Mouse (Mus musculus) thymus, adult 2 months (tissue): ENCODE measurements at regions not wholly inside any gene's neighbourhood (a gene's known extent, or its start where the extent isn't known, plus 50 kb on each side); places are given as distances from the start of the nearest gene placed in this dataset.

Experiments
- DNase-seq: peaks from one replicate; pipeline ENCODE4 v3.0.0; 2021
- H3K27ac ChIP-seq: fragments of 200-500 bp; 2 replicates; pipeline ENCODE4 v1.5.1; 2012; ENCODE audit warnings: low read length, control low read depth; ENCODE audit not compliant: control insufficient read depth, insufficient read depth
- H3K27me3 ChIP-seq: fragments of 200-500 bp; 2 replicates; pipeline ENCODE4 v1.6.1; 2012; ENCODE audit warnings: mild to moderate bottlenecking, low read length, moderate library complexity, mixed read lengths; ENCODE audit not compliant: control insufficient read depth, insufficient read depth
- H3K36me3 ChIP-seq: fragments of 200-500 bp; 2 replicates; pipeline ENCODE4 v1.6.1; 2012; ENCODE audit warnings: mild to moderate bottlenecking, low read length, moderate library complexity; ENCODE audit not compliant: control insufficient read depth, insufficient read depth
- H3K4me1 ChIP-seq: fragments of 200-500 bp; replicated peaks from 2 replicates; pipeline ENCODE4 v1.6.1; 2012; ENCODE audit warnings: low read length; ENCODE audit not compliant: control insufficient read depth, insufficient read depth
- H3K4me3 ChIP-seq: fragments of 200-500 bp; 2 replicates; pipeline ENCODE4 v1.5.1; 2012; ENCODE audit warnings: mild to moderate bottlenecking, low read length, control low read depth, moderate library complexity; ENCODE audit not compliant: control insufficient read depth, insufficient read depth
- CTCF ChIP-seq: fragments of 200-500 bp; IDR thresholded peaks from 2 replicates; pipeline ENCODE4 v1.5.1; 2012; ENCODE audit warnings: mild to moderate bottlenecking, control low read depth, low read length, moderate library complexity, borderline replicate concordance; ENCODE audit not compliant: control insufficient read depth, poor library complexity, insufficient read depth; ENCODE audit errors: extremely low read depth
- POLR2A ChIP-seq: fragments of 200-500 bp; IDR thresholded peaks from 2 replicates; pipeline ENCODE4 v1.6.1; 2012; ENCODE audit warnings: mild to moderate bottlenecking, low read length, control low read depth, moderate library complexity; ENCODE audit not compliant: control insufficient read depth, poor library complexity, insufficient read depth; ENCODE audit errors: extremely low read depth
- WGBS: fragments of 180-500 bp; shearing (Covaris S2); methylation state at CpG from one replicate; pipeline ENCODE4 v1.1.7; 2018; 5-methylcytosine and 5-hydroxymethylcytosine counted together

DNA sequence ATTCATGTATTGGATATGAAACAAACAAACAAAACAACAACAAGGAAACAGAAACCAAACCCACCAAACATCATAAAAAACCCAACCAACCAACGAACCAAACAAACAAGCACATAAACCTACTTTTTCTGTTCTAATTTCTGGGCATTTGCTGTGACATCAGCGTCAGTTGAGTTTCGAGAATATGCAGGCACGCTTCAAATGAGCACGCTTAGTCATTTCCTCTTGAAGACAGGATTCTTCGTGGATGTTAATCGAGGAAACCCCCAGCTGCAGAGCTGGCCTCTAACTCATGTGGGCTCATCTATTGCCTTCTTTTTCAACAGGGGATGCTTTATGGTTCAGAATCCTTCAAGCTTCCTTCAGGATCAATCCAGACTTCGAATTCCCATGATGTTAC is 187.0 kb downstream of the Gm7489 start:
- no peak for DNase-seq
- no peaks in the 10 kb centered on the region for H3K4me1 ChIP-seq
- TF ChIP-seq POLR2A (no peak), CTCF (no peak)
- no peak overlapping the region for H3K27ac ChIP-seq
- H3K4me3 ChIP-seq, result no peak overlapping the region
- H3K27me3 ChIP-seq, result no peaks in the 10 kb centered on the region
- H3K36me3 ChIP-seq, result no peaks in the 10 kb centered on the region
- 20% methylated on average over 8 of the region's 8 CpGs for WGBS

DNA sequence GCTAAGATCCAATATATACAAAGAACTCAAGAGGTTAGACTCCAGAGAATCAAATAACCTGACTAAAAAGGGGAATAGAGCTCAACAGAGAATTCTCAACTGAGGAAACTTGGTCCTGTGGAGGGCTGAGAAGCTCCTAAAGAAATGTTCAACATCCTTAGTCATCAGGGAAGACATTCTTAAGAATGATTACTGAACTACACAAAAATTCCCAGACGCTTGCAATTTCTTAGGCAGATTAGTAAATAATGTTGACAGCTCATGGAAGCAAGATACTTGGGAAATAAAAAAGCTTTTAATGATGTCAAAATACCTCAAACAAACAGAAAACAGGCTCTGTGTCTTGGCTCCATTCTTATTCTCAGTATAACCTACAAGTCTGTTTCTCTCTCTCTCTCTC is 206.6 kb downstream of the Gm7489 start:
- 90% methylated on average over 1 of the region's 1 CpGs for WGBS

DNA sequence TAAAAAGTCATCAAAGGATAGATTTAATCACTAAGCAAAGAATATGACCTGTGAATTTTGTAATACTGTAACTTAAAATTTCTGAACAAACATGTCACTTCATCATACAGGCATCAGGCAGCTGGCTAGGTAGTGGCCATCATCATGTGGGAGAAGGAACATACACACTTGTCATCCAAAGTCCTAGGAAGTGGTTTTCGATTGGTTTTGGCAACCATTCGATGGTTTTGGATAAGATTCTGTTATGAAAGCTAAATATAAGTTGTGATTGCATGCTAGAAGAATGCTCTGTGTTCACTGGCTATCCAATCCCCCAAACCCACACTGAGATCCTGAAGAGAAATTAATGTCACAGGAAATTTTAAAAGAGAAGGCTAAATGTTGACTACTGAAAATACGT is 207.7 kb downstream of the Gm7489 start:
- Histone ChIP-seq H3K4me3 (no peak overlapping the region), H3K36me3 (no peaks in the 10 kb centered on the region), H3K27ac (no peak overlapping the region), H3K27me3 (no peaks in the 10 kb centered on the region), H3K4me1 (no peaks in the 10 kb centered on the region)
- no peak for TF ChIP-seq POLR2A
- no peak for TF ChIP-seq CTCF
- WGBS, result 90% methylated on average over 3 of the region's 3 CpGs
- DNase-seq, result no peak

More for the DNA sequence above, 206.6 kb downstream of the Gm7489 start:
- Histone ChIP-seq H3K4me1 (no peaks in the 10 kb centered on the region), H3K27me3 (no peaks in the 10 kb centered on the region), H3K27ac (no peak overlapping the region), H3K4me3 (no peak overlapping the region), H3K36me3 (no peaks in the 10 kb centered on the region)
- no peak for DNase-seq
- TF ChIP-seq POLR2A (no peak), CTCF (no peak)

DNA sequence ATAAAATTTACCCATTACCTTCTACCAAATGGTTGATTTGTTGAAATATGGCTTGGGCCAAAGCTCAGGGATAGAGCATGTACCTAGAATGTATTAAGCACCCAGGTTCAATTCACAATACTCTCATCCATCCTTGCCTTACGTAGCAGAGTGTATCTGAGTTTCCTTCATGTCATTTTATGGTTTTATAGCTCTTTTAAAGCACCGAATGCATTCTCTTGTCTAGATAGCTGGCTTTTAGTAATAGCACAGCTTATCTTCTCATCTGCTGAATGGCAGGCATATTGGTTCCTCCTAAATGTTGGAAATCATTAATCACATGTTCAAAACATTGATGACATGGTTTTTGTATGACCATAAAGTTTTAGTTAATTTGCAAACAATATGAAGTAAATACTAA is 212.8 kb downstream of the Gm7489 start:
- H3K27ac ChIP-seq, result no peak overlapping the region
- H3K4me3 ChIP-seq, result no peak overlapping the region
- DNase-seq, result no peak
- TF ChIP-seq CTCF (no peak), POLR2A (no peak)
- H3K27me3 ChIP-seq, result no peaks in the 10 kb centered on the region
- no peaks in the 10 kb centered on the region for H3K36me3 ChIP-seq
- WGBS, result 66% methylated on average over 2 of the region's 2 CpGs
- no peaks in the 10 kb centered on the region for H3K4me1 ChIP-seq

DNA sequence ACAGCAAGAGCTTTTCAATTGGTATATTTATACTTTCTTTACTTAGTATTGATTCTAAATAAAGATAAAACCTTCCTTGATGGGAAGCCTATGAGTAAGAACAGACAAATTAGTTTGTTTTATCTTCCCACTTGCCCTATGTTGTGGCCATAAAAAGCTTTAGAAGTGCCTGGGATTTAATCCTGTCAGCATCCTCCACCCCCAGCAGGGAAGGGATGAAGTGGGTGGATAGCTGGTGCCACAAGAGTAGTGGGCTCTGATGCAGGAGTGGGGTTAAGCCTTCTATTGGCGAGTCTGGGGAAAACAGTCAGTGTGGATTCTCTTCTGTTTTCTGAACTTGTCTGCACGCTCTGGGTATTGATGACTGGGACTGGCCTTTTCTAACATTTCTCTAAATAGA is 227.7 kb downstream of the Gm7489 start:
- H3K27ac ChIP-seq, result no peak overlapping the region
- TF ChIP-seq POLR2A (no peak), CTCF (no peak)
- H3K27me3 ChIP-seq, result no peaks in the 10 kb centered on the region
- 89% methylated on average over 2 of the region's 2 CpGs for WGBS
- no peak overlapping the region for H3K4me3 ChIP-seq
- no peak for DNase-seq
- H3K4me1 ChIP-seq, result no peaks in the 10 kb centered on the region
- H3K36me3 ChIP-seq, result no peaks in the 10 kb centered on the region

DNA sequence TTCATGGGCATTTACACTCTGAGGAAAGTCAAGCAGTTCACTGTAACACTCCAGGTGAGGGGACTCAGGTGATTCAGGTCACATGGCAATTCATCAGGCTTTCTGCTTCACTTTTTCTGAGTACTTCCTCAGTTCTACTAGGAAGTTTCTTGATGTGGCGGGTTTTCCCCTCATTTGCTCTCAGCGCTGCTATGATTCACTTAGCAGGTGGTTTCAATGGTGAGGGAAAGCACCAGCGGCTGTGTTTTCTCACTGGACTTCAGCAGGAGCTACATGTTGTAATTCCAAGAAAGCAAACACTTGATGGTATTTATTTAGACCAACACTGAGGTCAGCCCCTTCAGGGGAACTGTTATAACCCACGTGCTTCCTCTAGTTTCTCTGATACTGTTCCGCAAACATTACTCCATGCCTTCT is 229.4 kb downstream of the Gm7489 start:
- 39% methylated on average over 5 of the region's 5 CpGs for WGBS
- no peak for TF ChIP-seq POLR2A
- TF ChIP-seq CTCF, result no peak

DNA sequence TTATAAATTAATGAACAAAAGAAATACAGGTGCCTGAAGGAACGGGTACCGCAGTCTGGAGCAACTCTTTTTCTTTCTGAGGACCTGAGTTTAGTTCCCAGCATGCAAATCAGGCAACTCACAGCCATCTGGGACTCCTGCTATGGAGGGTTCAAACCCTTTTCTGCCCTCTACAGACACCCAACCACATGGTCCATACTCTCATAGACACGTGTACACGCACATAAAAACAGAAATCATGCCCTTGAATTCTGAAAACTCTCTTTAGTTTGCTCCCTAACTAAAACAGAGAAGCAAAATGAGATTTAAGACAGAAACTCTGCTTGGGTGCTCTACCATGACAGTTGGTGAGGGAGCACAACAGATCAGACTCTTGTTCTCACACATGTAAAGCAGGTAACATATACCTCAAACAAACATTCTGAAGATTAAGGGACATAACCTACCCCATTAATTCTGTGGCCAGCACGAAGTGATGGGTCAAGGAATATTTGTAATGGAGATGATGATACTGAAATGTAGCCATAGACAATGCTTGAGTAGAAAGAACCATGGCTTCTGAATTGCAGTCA is 233.3 kb downstream of the Gm7489 start:
- no peaks in the 10 kb centered on the region for H3K27me3 ChIP-seq
- H3K36me3 ChIP-seq, result no peaks in the 10 kb centered on the region
- no peak overlapping the region for H3K4me3 ChIP-seq
- WGBS, result 93% methylated on average over 5 of the region's 5 CpGs
- H3K27ac ChIP-seq, result no peak overlapping the region
- TF ChIP-seq CTCF (no peak), POLR2A (no peak)
- DNase-seq, result no peak
- H3K4me1 ChIP-seq, result no peaks in the 10 kb centered on the region

More for the DNA sequence above, 229.4 kb downstream of the Gm7489 start:
- H3K27me3 ChIP-seq, result no peaks in the 10 kb centered on the region
- DNase-seq, result no peak
- H3K27ac ChIP-seq, result no peak overlapping the region
- H3K4me3 ChIP-seq, result no peak overlapping the region
- no peaks in the 10 kb centered on the region for H3K4me1 ChIP-seq
- H3K36me3 ChIP-seq, result no peaks in the 10 kb centered on the region
